8 mouse cellular contexts compared by ENCODE assay signal in the genomic region with DNA sequence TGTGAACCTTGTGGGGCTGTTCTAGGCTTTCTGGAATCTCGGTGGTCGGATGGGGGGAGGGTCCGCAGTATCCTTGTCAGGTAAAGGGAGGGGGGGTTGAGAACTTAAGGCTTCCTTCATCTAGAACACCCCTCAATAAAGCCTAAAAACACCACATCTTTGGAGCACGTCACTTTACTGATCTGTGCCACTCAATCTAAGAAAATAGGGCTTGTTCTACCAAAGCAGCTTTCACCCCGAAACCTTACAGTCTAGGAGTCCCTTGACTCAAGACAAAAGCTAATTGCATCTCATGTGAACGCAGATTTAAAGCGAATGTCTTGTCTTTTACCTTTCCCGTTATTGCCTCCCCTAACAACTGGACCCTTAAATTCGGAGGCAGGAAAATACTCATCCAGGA. TPM values are rescaled to one million over a fixed set of nuclear protein-coding genes. Genes with fewer than 3 reads are reported as not detected.
DNase-seq lines count a peak whose midpoint lies in the region; ATAC-seq and TF ChIP-seq lines count a peak whose summit lies in the region.

No protein-coding gene starts in this region.

- no peaks in the 10 kb centered on the region for H3K9me3 ChIP-seq in lung, embryonic 15.5 days
- H3K9me3 ChIP-seq in forebrain, embryonic 12.5 days = no peaks in the 10 kb centered on the region
- no peaks in the 10 kb centered on the region for H3K9me3 ChIP-seq in limb, embryonic 14.5 days (ENCODE audit: control insufficient read depth, low read length)
- no peaks in the 10 kb centered on the region for H3K9me3 ChIP-seq in stomach, embryonic 14.5 days (ENCODE audit: control insufficient read depth, low read depth, low read length)

- DNase-seq in lung, adult 2 months = no peak
- DNase-seq in limb, embryonic 14.5 days (ENCODE audit: low spot score) = no peak
- DNase-seq in Muller cell, postnatal 12 days (ENCODE audit: inconsistent ontology term) = no peak
- no peak for DNase-seq in spleen, postnatal 14 days (ENCODE audit: low spot score in 2 of 2)
- no peak for DNase-seq in natural killer cell, adult 2 months (ENCODE audit: low spot score in 2 of 2)

- no peaks in the 10 kb centered on the region for H3K36me3 ChIP-seq in lung, embryonic 15.5 days
- H3K36me3 ChIP-seq in forebrain, embryonic 12.5 days (replicated peaks) = no peaks in the 10 kb centered on the region
- no peaks in the 10 kb centered on the region for H3K36me3 ChIP-seq in limb, embryonic 14.5 days (ENCODE audit: control insufficient read depth, insufficient read depth, low read length)
- H3K36me3 ChIP-seq in stomach, embryonic 14.5 days (ENCODE audit: control insufficient read depth, insufficient read depth, low read length) = no peaks in the 10 kb centered on the region

- TF ChIP-seq POLR2A in lung, adult 2 months (IDR thresholded peaks at IDR 0.05; ENCODE audit: borderline replicate concordance, extremely low read depth, low read depth, low read length) = no peak
- no peak for TF ChIP-seq POLR2A in limb, embryonic 14.5 days (IDR thresholded peaks at IDR 0.05; ENCODE audit: borderline replicate concordance, extremely low read depth, insufficient read depth, insufficient read length)

- 6% methylated on average over 9 of the region's 9 CpGs for WGBS in lung, embryonic 15.5 days
- WGBS in lung, adult 2 months = 8% methylated on average over 9 of the region's 9 CpGs
- WGBS in forebrain, embryonic 12.5 days = 3% methylated on average over 9 of the region's 9 CpGs
- 3% methylated on average over 9 of the region's 9 CpGs for WGBS in limb, embryonic 14.5 days
- WGBS in stomach, embryonic 14.5 days = 4% methylated on average over 9 of the region's 9 CpGs

- peaks cover 73% of the 10 kb centered on the region for H3K27me3 ChIP-seq in lung, embryonic 15.5 days
- peaks cover 89% of the 10 kb centered on the region for H3K27me3 ChIP-seq in forebrain, embryonic 12.5 days
- H3K27me3 ChIP-seq in limb, embryonic 14.5 days (ENCODE audit: control insufficient read depth, insufficient read depth, low read length) = peaks cover 64% of the 10 kb centered on the region
- peaks cover 28% of the 10 kb centered on the region for H3K27me3 ChIP-seq in stomach, embryonic 14.5 days (ENCODE audit: control insufficient read depth, insufficient read depth, low read length)

- ATAC-seq in lung, embryonic 15.5 days (ENCODE audit: borderline replicate concordance, extremely low read depth, low FRiP score, low TSS enrichment) = no peak
- no peak for ATAC-seq in forebrain, embryonic 12.5 days (ENCODE audit: low FRiP score)
- no peak for ATAC-seq in limb, embryonic 14.5 days (ENCODE audit: low FRiP score, low read depth)
- no peak for ATAC-seq in stomach, embryonic 14.5 days (ENCODE audit: insufficient number of reproducible peaks, insufficient read depth, low FRiP score, low read depth)

- peak overlapping the region; percentile 95 for H3K4me2 ChIP-seq in lung, embryonic 15.5 days
- H3K4me2 ChIP-seq in forebrain, embryonic 12.5 days = peak overlapping the region; percentile 83
- H3K4me2 ChIP-seq in limb, embryonic 14.5 days (replicated peaks; ENCODE audit: low read depth, low read length, severe bottlenecking) = peak overlapping the region; percentile 99
- H3K4me2 ChIP-seq in stomach, embryonic 14.5 days (replicated peaks; ENCODE audit: low read depth, low read length) = peak overlapping the region; percentile 93

- TF ChIP-seq CTCF in lung, adult 2 months (IDR thresholded peaks at IDR 0.05; ENCODE audit: insufficient read depth, low read length) = no peak

- peaks cover 32% of the 10 kb centered on the region for H3K4me1 ChIP-seq in lung, embryonic 15.5 days
- H3K4me1 ChIP-seq in lung, adult 2 months (ENCODE audit: control insufficient read depth, insufficient read depth, low read length) = peaks cover 15% of the 10 kb centered on the region
- peaks cover 35% of the 10 kb centered on the region for H3K4me1 ChIP-seq in forebrain, embryonic 12.5 days
- peaks cover 23% of the 10 kb centered on the region; the same call in 1 of the 2 replicates for H3K4me1 ChIP-seq in limb, embryonic 14.5 days (ENCODE audit: control insufficient read depth, insufficient read depth, low read length)
- H3K4me1 ChIP-seq in stomach, embryonic 14.5 days (ENCODE audit: control insufficient read depth, insufficient read depth, low read length) = peaks cover 15% of the 10 kb centered on the region; the same call in 1 of the 2 replicates

- no peak overlapping the region for H3K27ac ChIP-seq in lung, embryonic 15.5 days
- H3K27ac ChIP-seq in forebrain, embryonic 12.5 days = no peak overlapping the region
- no peak overlapping the region for H3K27ac ChIP-seq in limb, embryonic 14.5 days (replicated peaks; ENCODE audit: low read depth, low read length)
- no peak overlapping the region for H3K27ac ChIP-seq in stomach, embryonic 14.5 days (ENCODE audit: low read length)

- peak overlapping the region; percentile 58 for H3K4me3 ChIP-seq in lung, embryonic 15.5 days
- no peak overlapping the region for H3K4me3 ChIP-seq in lung, adult 2 months (replicated peaks; ENCODE audit: extremely low read depth, low read depth, low read length)
- peak overlapping the region; percentile 16; the same call in 1 of the 2 replicates for H3K4me3 ChIP-seq in forebrain, embryonic 12.5 days (replicated peaks)
- peak overlapping the region; percentile 59 for H3K4me3 ChIP-seq in limb, embryonic 14.5 days (replicated peaks; ENCODE audit: low read length)
- H3K4me3 ChIP-seq in stomach, embryonic 14.5 days (ENCODE audit: low read depth, low read length) = peak overlapping the region; percentile 50

- H3K9ac ChIP-seq in lung, embryonic 15.5 days = no peak overlapping the region
- H3K9ac ChIP-seq in forebrain, embryonic 12.5 days = no peak overlapping the region
- no peak overlapping the region for H3K9ac ChIP-seq in limb, embryonic 14.5 days (ENCODE audit: low read depth, low read length, severe bottlenecking)
- no peak overlapping the region for H3K9ac ChIP-seq in stomach, embryonic 14.5 days (replicated peaks; ENCODE audit: low read depth, low read length)

RNA-seq across cellular contexts. Expression of a gene that starts 0.5 kb away (rescaled TPM):
- polyA plus RNA-seq in lung, embryonic 15.5 days (2015; fragmentation: Nextera tagmentation; extraction: Ambion mirVana) = 4.8 and 5.5 TPM in 2 replicates
- polyA plus RNA-seq in lung, adult 2 months (2012; rRNA removed) = 6.7 and 7.4 TPM in 2 replicates
- 0.13 and 0.17 TPM in 2 replicates for polyA plus RNA-seq in forebrain, embryonic 12.5 days (2016; fragmentation: Nextera tagmentation; extraction: Ambion mirVana)
- polyA plus RNA-seq in limb, embryonic 14.5 days (2012; rRNA removed) = 2.7 and 2.9 TPM in 2 replicates
- 1.4 and 1.8 TPM in 2 replicates for polyA plus RNA-seq in limb, embryonic 14.5 days (2014; fragmentation: Nextera tagmentation; extraction: Ambion mirVana)
- polyA plus RNA-seq in stomach, embryonic 14.5 days (2014; fragmentation: Nextera tagmentation; extraction: Ambion mirVana) = 3.7 and 4.0 TPM in 2 replicates

RNA-seq across cellular contexts. Expression of a gene that starts 36.3 kb away (rescaled TPM):
- 38.9 and 43.4 TPM in 2 replicates for polyA plus RNA-seq in lung, embryonic 15.5 days (2015; fragmentation: Nextera tagmentation; extraction: Ambion mirVana)
- polyA plus RNA-seq in lung, adult 2 months (2012; rRNA removed) = 22.0 and 28.6 TPM in 2 replicates
- polyA plus RNA-seq in forebrain, embryonic 12.5 days (2016; fragmentation: Nextera tagmentation; extraction: Ambion mirVana) = 41.2 and 42.9 TPM in 2 replicates
- 38.8 and 41.5 TPM in 2 replicates for polyA plus RNA-seq in limb, embryonic 14.5 days (2012; rRNA removed)
- polyA plus RNA-seq in limb, embryonic 14.5 days (2014; fragmentation: Nextera tagmentation; extraction: Ambion mirVana) = 40.9 and 41.9 TPM in 2 replicates
- 31.2 and 37.0 TPM in 2 replicates for polyA plus RNA-seq in stomach, embryonic 14.5 days (2014; fragmentation: Nextera tagmentation; extraction: Ambion mirVana)

RNA-seq across cellular contexts. Expression of a gene that starts 36.3 kb away (rescaled TPM):
- polyA plus RNA-seq in lung, embryonic 15.5 days (2015; fragmentation: Nextera tagmentation; extraction: Ambion mirVana) = 3.3 TPM in 1 of 2 replicates, not detected in the other
- polyA plus RNA-seq in lung, adult 2 months (2012; rRNA removed) = not detected in 2 replicates
- polyA plus RNA-seq in forebrain, embryonic 12.5 days (2016; fragmentation: Nextera tagmentation; extraction: Ambion mirVana) = 0.49 and 2.3 TPM in 2 replicates
- not detected in 2 replicates for polyA plus RNA-seq in limb, embryonic 14.5 days (2012; rRNA removed)
- 0.43 TPM in 1 of 2 replicates, not detected in the other for polyA plus RNA-seq in limb, embryonic 14.5 days (2014; fragmentation: Nextera tagmentation; extraction: Ambion mirVana)
- polyA plus RNA-seq in stomach, embryonic 14.5 days (2014; fragmentation: Nextera tagmentation; extraction: Ambion mirVana) = 0.93 and 4.0 TPM in 2 replicates
